Mouse (Mus musculus): ENCODE results near the gene Gdpd2. TPM values are rescaled to one million over a fixed set of nuclear protein-coding genes. Genes with fewer than 3 reads are reported as not detected.

The Gdpd2 gene
- polyA plus RNA-seq (2014; fragmentation: Nextera tagmentation; extraction: Ambion mirVana), result 7.1 and 7.5 TPM in 2 replicates

DNA sequence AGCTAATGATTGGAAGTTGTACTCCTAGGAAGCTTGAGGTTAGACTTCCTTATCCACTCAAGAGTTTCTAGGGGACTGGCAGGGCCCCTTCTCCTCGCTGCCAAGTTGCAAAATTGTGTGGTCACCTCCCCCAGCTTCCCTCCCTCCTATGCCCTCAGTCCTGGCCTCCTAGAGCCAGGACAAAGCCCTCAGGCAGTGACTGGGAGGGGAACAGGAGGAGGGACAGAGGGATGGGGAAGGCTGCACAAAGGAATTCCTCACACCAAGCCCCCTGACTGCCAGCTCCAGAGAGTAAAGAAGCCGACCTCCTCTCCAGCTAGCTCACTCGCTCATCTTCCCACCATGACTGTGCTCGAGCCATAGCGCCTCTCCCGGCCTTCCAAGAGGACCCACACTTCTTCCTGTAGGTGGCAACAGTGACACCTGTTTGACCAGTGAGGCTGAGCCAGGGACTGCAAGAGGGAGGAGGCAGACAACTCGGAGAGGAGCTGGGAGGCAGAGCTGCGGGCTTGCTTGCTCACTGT lies at the start of gene Gdpd2:
Gene Gdpd2 (plus strand): TSS at position 209 of the 524 bp plus-strand sequence.
- ATAC-seq (ENCODE audit: low read depth), result peak; percentile 78
- H3K27me3 ChIP-seq (replicated peaks; ENCODE audit: control insufficient read depth, insufficient read depth, low read length), result peaks cover 16% of the 10 kb centered on the region
- peak within 1 kb of the TSS; percentile 41 for H3K4me2 ChIP-seq (ENCODE audit: low read depth, low read length)
- H3K27ac ChIP-seq (replicated peaks; ENCODE audit: low read depth, low read length), result no peak within 1 kb of the TSS
- H3K4me1 ChIP-seq (ENCODE audit: control insufficient read depth, insufficient read depth, low read length), result no peaks in the 10 kb centered on the region
- H3K9me3 ChIP-seq (ENCODE audit: control insufficient read depth, low read length), result no peaks in the 10 kb centered on the region
- WGBS, result 25% methylated on average over 5 of the region's 8 CpGs
- H3K4me3 ChIP-seq (ENCODE audit: low read depth, low read length), result peak within 1 kb of the TSS; percentile 23
- H3K36me3 ChIP-seq (ENCODE audit: control insufficient read depth, insufficient read depth, low read length), result 0 out of 2 replicates have a peak, but pooled peaks cover 13% of the 10 kb centered on the region
- DNase-seq (ENCODE audit: low spot score), result peak; percentile 69
- H3K9ac ChIP-seq (ENCODE audit: low read depth, low read length), result peak within 1 kb of the TSS; percentile 35; the same call in 1 of the 2 replicates

DNA sequence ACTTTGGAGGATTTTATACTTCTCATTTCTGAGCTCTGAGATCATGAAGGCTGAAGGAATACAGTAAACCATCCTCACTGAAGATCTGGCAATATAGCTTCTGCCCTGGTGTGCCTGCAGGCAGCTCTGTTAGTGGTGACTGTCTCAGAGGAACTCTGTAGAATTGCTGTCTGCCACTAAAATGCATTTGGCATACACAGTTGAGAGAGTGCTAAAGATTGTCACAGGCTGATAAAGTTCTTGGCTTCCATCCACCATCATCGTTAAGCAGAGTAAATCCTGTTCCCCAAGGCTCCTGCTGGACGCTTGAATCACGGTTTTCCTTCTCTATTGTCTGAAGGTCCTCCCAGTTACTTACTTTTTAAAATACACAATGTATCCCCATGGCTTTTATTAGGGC lies 43.1 kb upstream of the Gdpd2 start:
- ATAC-seq (ENCODE audit: low read depth) (no peak), DNase-seq (ENCODE audit: low spot score) (no peak)
- no peaks in the 10 kb centered on the region for H3K4me1 ChIP-seq (ENCODE audit: control insufficient read depth, insufficient read depth, low read length)
- no peak overlapping the region for H3K9ac ChIP-seq (ENCODE audit: low read depth, low read length)
- H3K9me3 ChIP-seq (ENCODE audit: control insufficient read depth, low read length), result no peaks in the 10 kb centered on the region
- peaks cover 16% of the 10 kb centered on the region; the same call in 1 of the 2 replicates for H3K27me3 ChIP-seq (replicated peaks; ENCODE audit: control insufficient read depth, insufficient read depth, low read length)
- H3K4me3 ChIP-seq (ENCODE audit: low read depth, low read length), result no peak overlapping the region
- no peak overlapping the region for H3K27ac ChIP-seq (replicated peaks; ENCODE audit: low read depth, low read length)
- peaks cover 6% of the 10 kb centered on the region; the same call in 1 of the 2 replicates for H3K36me3 ChIP-seq (ENCODE audit: control insufficient read depth, insufficient read depth, low read length)
- WGBS, result 37% methylated on average over 3 of the region's 3 CpGs
- no peak overlapping the region for H3K4me2 ChIP-seq (ENCODE audit: low read depth, low read length)

DNA sequence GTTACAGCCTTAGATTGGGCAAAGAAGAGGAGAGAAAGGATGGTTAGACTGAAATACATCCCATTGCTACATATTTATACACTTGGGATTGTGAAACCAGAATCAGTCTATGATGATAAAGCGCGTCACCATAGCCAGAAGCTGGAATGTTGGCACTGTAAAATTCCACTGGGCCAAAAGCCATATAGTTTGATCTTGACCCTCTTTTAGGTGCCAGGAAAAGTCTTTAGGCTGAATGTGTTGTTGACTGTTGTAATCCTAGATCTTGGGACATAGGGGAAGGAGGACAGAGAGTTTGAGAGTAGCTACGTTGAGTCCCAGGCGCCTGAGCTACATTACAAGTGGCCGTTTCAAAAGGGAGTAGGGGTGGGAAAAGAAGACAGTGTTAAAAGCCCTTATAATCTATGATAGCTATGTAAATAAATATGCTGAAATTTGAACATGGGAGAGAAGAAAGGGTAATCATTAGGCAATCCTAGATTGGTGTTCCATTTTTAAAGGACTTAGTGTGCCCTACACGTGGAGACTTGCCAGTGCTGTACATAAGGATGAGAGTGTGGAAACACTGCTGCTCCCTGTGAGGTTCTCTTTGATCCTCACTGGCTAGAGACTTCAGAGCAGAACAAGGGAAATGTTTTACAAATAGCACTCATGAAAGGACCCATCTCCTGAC lies 42.2 kb upstream of the Gdpd2 start:
- DNase-seq (ENCODE audit: low spot score) (no peak), ATAC-seq (ENCODE audit: low read depth) (no peak)
- Histone ChIP-seq H3K4me2 (ENCODE audit: low read depth, low read length) (no peak overlapping the region), H3K36me3 (ENCODE audit: control insufficient read depth, insufficient read depth, low read length) (peaks cover 7% of the 10 kb centered on the region; the same call in 1 of the 2 replicates), H3K4me1 (ENCODE audit: control insufficient read depth, insufficient read depth, low read length) (no peaks in the 10 kb centered on the region), H3K4me3 (ENCODE audit: low read depth, low read length) (no peak overlapping the region), H3K27me3 (replicated peaks; ENCODE audit: control insufficient read depth, insufficient read depth, low read length) (peaks cover 16% of the 10 kb centered on the region; the same call in 1 of the 2 replicates), H3K9ac (ENCODE audit: low read depth, low read length) (no peak overlapping the region), H3K27ac (replicated peaks; ENCODE audit: low read depth, low read length) (no peak overlapping the region), H3K9me3 (ENCODE audit: control insufficient read depth, low read length) (no peaks in the 10 kb centered on the region)
- 69% methylated on average over 6 of the region's 6 CpGs for WGBS

DNA sequence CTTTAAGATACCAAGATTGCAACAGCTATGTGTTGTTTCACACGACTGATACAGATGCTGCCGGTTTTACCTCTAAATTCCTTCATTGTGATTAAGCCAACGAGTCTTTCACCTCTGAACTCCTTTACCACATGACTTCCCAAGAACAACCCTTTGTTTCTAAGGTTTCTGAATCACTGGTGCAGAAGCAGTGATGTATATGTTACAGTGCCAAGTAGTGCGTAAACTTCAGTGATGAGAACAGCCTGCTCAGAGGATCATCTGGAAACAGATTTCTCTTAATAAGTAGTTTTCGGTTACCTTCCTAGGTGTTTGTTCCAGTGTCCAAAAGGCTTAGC lies 41.7 kb upstream of the Gdpd2 start:
- H3K36me3 ChIP-seq (ENCODE audit: control insufficient read depth, insufficient read depth, low read length), result peaks cover 7% of the 10 kb centered on the region; the same call in 1 of the 2 replicates
- no peaks in the 10 kb centered on the region for H3K9me3 ChIP-seq (ENCODE audit: control insufficient read depth, low read length)
- no peaks in the 10 kb centered on the region for H3K4me1 ChIP-seq (ENCODE audit: control insufficient read depth, insufficient read depth, low read length)
- H3K9ac ChIP-seq (ENCODE audit: low read depth, low read length), result no peak overlapping the region
- no peak overlapping the region for H3K4me2 ChIP-seq (ENCODE audit: low read depth, low read length)
- no peak for ATAC-seq (ENCODE audit: low read depth)
- no peak for DNase-seq (ENCODE audit: low spot score)
- H3K4me3 ChIP-seq (ENCODE audit: low read depth, low read length), result no peak overlapping the region
- peaks cover 16% of the 10 kb centered on the region; the same call in 1 of the 2 replicates for H3K27me3 ChIP-seq (replicated peaks; ENCODE audit: control insufficient read depth, insufficient read depth, low read length)
- no peak overlapping the region for H3K27ac ChIP-seq (replicated peaks; ENCODE audit: low read depth, low read length)
- WGBS, result 77% methylated on average over 5 of the region's 5 CpGs

DNA sequence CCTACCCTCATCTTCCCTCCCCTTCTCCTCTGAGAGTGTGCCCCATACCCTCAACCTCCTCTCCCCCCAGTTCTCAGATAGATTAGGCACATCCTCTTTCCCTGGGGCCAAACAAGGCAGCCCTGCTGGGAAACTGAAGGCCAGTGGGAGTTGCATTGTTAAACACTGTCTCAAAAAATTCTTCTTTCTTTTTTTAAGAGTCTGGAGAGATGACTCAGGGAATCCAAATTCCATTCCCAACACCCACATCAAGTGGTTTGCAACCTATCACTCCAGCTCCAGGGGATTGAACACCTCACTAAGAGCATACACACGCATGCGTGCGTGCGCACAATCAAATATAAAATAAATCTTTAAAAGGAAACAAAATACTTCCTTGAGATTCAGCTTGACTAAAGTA lies 32.9 kb upstream of the Gdpd2 start:
- 94% methylated on average over 4 of the region's 4 CpGs for whole genome bisulfite sequencing
- ATAC-seq (ENCODE audit: low read depth), result no peak
- no peak overlapping the region for H3K9ac ChIP-seq (ENCODE audit: low read depth, low read length)
- H3K27me3 ChIP-seq (replicated peaks; ENCODE audit: control insufficient read depth, insufficient read depth, low read length), result no peaks in the 10 kb centered on the region; the same call in none of the 2 replicates
- DNase-seq (ENCODE audit: low spot score), result no peak
- no peak overlapping the region for H3K4me3 ChIP-seq (ENCODE audit: low read depth, low read length)
- no peaks in the 10 kb centered on the region for H3K4me1 ChIP-seq (ENCODE audit: control insufficient read depth, insufficient read depth, low read length)
- H3K9me3 ChIP-seq (ENCODE audit: control insufficient read depth, low read length), result no peaks in the 10 kb centered on the region
- no peak overlapping the region for H3K27ac ChIP-seq (replicated peaks; ENCODE audit: low read depth, low read length)
- H3K4me2 ChIP-seq (ENCODE audit: low read depth, low read length), result no peak overlapping the region
- 0 out of 2 replicates have a peak, but pooled peaks cover 4% of the 10 kb centered on the region for H3K36me3 ChIP-seq (ENCODE audit: control insufficient read depth, insufficient read depth, low read length)

DNA sequence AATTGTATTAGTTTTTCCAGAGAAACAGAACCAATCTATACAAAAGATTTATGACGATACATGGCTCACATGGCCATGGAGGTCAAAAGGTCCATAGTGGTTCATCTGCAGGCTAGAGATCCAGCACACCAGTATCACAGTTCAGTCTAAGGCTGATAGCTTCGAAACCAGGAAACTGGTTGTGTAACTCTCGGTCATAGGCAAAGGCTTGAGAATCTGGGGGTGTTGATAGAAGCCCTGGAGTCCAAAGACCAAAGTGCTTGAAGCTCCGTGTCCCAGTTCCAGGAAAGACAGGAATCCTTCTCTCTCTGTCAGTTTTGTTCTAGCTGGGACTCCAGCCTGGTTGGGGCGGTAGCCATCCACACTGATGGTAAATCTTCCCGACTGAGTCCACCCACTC lies 21.6 kb upstream of the Gdpd2 start:
- no peaks in the 10 kb centered on the region for H3K9me3 ChIP-seq (ENCODE audit: control insufficient read depth, low read length)
- peaks cover 13% of the 10 kb centered on the region for H3K36me3 ChIP-seq (ENCODE audit: control insufficient read depth, insufficient read depth, low read length)
- no peak overlapping the region for H3K4me3 ChIP-seq (ENCODE audit: low read depth, low read length)
- ATAC-seq (ENCODE audit: low read depth), result no peak
- 89% methylated on average over 6 of the region's 6 CpGs for WGBS
- H3K4me1 ChIP-seq (ENCODE audit: control insufficient read depth, insufficient read depth, low read length), result no peaks in the 10 kb centered on the region
- H3K9ac ChIP-seq (ENCODE audit: low read depth, low read length), result no peak overlapping the region
- H3K27me3 ChIP-seq (replicated peaks; ENCODE audit: control insufficient read depth, insufficient read depth, low read length), result 0 out of 2 replicates have a peak, but pooled peaks cover 2% of the 10 kb centered on the region
- no peak overlapping the region for H3K4me2 ChIP-seq (ENCODE audit: low read depth, low read length)
- no peak for DNase-seq (ENCODE audit: low spot score)
- H3K27ac ChIP-seq (replicated peaks; ENCODE audit: low read depth, low read length), result no peak overlapping the region

DNA sequence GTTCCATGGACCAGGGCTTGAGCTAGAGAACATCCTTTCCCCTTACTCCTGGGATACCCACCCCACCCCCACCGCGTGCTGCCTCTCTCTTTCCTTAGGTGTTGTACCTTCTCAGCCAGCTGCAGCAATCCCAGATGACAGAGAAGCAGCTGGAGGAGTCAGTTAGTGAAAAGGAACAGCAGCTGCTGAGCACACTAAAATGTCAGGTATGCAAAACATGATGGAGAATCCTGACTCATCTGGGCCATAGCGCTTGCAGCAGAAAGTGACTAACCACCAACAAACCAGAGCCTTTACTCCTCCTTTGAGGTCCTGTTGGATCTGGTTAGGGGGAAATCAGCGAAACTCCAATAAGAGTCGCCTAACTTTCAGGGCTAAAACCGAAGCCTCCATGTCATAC lies 13.5 kb upstream of the Gdpd2 start:
- no peak for DNase-seq (ENCODE audit: low spot score)
- 89% methylated on average over 6 of the region's 6 CpGs for WGBS
- H3K27me3 ChIP-seq (replicated peaks; ENCODE audit: control insufficient read depth, insufficient read depth, low read length), result peaks cover 10% of the 10 kb centered on the region; the same call in 1 of the 2 replicates

DNA sequence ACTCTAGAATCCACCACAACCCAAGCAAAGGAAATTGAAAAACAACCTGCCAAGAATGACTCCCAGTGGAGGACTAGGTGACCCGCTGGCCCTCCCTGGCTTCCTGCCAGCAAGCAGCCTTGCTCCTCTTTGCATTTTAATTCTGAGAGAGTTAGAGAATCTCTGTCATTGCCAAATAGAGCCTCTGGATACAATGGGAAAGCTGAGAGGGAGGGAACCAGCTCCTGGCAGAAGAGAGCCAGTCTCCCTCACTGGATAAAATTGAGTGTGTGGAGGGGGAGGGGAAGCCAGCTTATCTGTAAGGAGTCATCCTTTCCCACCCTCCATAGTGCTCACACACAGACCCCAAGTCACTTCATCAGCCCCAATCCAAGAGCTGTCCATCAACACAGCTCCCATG lies 726 bp upstream of the Gdpd2 start:
- Histone ChIP-seq H3K4me3 (ENCODE audit: low read depth, low read length) (no peak overlapping the region), H3K27ac (replicated peaks; ENCODE audit: low read depth, low read length) (no peak overlapping the region), H3K9me3 (ENCODE audit: control insufficient read depth, low read length) (no peaks in the 10 kb centered on the region), H3K36me3 (ENCODE audit: control insufficient read depth, insufficient read depth, low read length) (0 out of 2 replicates have a peak, but pooled peaks cover 14% of the 10 kb centered on the region), H3K4me1 (ENCODE audit: control insufficient read depth, insufficient read depth, low read length) (no peaks in the 10 kb centered on the region), H3K9ac (ENCODE audit: low read depth, low read length) (no peak overlapping the region), H3K27me3 (replicated peaks; ENCODE audit: control insufficient read depth, insufficient read depth, low read length) (peaks cover 16% of the 10 kb centered on the region), H3K4me2 (ENCODE audit: low read depth, low read length) (no peak overlapping the region)
- WGBS, result 36% methylated on average over 1 of the region's 1 CpGs
- ATAC-seq (ENCODE audit: low read depth), result peak; percentile 41; the same call in 1 of the 2 replicates
- peak; percentile 49 for DNase-seq (ENCODE audit: low spot score)

More for the DNA sequence above, 13.5 kb upstream of the Gdpd2 start:
- Histone ChIP-seq H3K27ac (replicated peaks; ENCODE audit: low read depth, low read length) (no peak overlapping the region), H3K4me1 (ENCODE audit: control insufficient read depth, insufficient read depth, low read length) (no peaks in the 10 kb centered on the region), H3K4me2 (ENCODE audit: low read depth, low read length) (no peak overlapping the region), H3K4me3 (ENCODE audit: low read depth, low read length) (no peak overlapping the region), H3K9me3 (ENCODE audit: control insufficient read depth, low read length) (no peaks in the 10 kb centered on the region), H3K9ac (ENCODE audit: low read depth, low read length) (no peak overlapping the region), H3K36me3 (ENCODE audit: control insufficient read depth, insufficient read depth, low read length) (peaks cover 30% of the 10 kb centered on the region)
- ATAC-seq (ENCODE audit: low read depth), result no peak
